Mouse (Mus musculus): ENCODE data around the gene Vps53.

Gene Vps53

DNA sequence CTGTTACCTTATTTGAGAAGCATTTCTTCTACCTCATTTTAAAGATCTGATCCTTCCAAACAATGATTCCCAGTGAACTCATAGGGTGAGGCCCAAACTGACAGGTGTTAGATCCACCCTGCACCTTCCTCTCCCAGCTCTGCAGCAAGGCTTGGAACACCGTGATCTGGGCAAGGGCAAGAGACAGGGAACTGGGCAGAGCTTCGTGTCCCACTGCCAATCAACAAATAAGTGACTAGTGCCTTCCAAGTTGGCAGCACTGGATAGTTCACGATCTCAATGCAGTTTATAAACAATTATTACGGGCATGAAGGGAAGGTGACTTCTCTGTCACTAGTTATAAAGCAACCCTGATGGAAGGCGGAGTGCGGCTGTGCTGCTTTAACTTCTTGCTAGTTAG lies 109.6 kb downstream of the Vps53 start:
- H3K36me3 ChIP-seq (ENCODE audit: control insufficient read depth, insufficient read depth, low read length, poor library complexity, severe bottlenecking) = peaks cover 1% of the 10 kb centered on the region; the same call in 1 of the 2 replicates
- no peak for DNase-seq (ENCODE audit: low read depth, low spot score)
- no peaks in the 10 kb centered on the region for H3K27me3 ChIP-seq (ENCODE audit: control insufficient read depth, insufficient read depth, low read length, poor library complexity, severe bottlenecking)

DNA sequence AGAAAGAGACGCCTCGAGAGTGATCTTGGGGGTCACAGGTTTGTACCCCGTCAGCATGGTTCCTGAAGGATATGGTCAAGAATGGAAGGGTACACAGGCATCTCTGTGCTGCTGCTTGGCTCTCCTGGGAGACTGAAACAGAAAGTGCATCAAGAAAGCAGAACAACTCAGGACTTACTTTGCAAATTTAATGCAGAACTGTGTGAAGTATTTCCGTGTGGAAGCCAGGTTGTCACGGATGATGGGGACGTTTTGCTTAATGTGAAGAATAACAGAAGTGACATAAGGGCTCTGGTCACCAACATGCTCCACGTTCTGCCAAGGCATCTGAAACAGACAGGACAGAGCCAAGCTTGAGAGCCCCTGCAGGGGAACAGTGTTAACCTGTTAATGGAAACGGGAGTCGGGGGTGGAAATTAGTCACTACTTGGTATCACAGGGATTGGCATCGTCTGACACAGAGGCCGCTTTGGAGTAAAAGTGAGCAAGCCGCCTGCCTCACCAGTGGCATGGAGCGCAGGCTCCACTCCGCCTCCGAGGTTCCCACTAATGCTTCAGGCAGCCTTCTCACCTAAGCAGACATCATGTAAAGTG lies 112.8 kb downstream of the Vps53 start:
- Histone ChIP-seq H3K36me3 (ENCODE audit: control insufficient read depth, insufficient read depth, low read length, poor library complexity, severe bottlenecking) (peaks cover 3% of the 10 kb centered on the region; the same call in 1 of the 2 replicates), H3K27me3 (ENCODE audit: control insufficient read depth, insufficient read depth, low read length, poor library complexity, severe bottlenecking) (no peaks in the 10 kb centered on the region)
- DNase-seq (ENCODE audit: low read depth, low spot score) = peak; percentile 73

GRCm38 (mm10) chr11:76065521-76066095 lies 113.8 kb downstream of the Vps53 start:
- Histone ChIP-seq H3K36me3 (ENCODE audit: control insufficient read depth, insufficient read depth, low read length, poor library complexity, severe bottlenecking) (peaks cover 2% of the 10 kb centered on the region; the same call in 1 of the 2 replicates), H3K27me3 (ENCODE audit: control insufficient read depth, insufficient read depth, low read length, poor library complexity, severe bottlenecking) (no peaks in the 10 kb centered on the region)
- DNase-seq (ENCODE audit: low read depth, low spot score) = no peak

DNA sequence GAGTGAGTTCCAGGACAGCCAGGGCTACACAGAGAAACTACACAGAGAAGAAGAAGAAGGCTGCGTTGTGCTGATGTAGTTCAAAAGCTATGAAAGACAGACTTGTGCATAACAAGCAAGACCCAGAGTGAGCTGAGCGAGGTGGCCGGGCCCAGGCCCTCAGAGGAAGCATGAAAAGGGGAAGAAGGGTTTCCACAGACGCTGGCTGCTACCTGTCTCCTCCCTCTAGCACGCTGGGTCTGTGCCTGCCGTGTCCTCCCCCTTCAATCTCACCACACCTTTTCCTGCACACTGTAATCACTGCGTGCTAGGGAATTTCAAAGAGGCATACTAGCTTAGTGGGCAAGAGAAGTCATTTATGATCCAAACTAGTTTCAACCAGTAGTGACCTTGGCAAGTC lies 115.0 kb downstream of the Vps53 start:
- DNase-seq (ENCODE audit: low read depth, low spot score) = peak; percentile 53
- Histone ChIP-seq H3K36me3 (ENCODE audit: control insufficient read depth, insufficient read depth, low read length, poor library complexity, severe bottlenecking) (peaks cover 3% of the 10 kb centered on the region; the same call in 1 of the 2 replicates), H3K27me3 (ENCODE audit: control insufficient read depth, insufficient read depth, low read length, poor library complexity, severe bottlenecking) (no peaks in the 10 kb centered on the region)

DNA sequence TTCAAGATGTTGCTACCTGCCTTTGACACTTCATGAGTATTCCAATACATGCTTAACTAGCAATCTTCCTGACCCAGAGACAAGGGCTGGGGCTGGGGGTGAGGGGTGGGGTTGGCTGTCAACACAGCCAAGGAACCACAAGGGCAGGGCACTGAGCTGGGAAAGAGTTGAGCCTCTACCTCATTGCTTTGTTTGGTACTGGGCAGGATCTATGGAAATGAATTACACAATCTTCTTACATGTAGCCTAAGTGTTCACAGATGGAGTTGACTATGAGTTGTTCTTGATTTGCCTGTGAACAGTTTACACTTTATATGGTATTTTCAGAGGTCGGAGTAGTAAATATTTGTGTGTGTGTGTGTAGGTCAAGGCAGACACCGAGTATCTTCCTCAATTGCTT lies 118.5 kb downstream of the Vps53 start:
- no peaks in the 10 kb centered on the region for H3K27me3 ChIP-seq (ENCODE audit: control insufficient read depth, insufficient read depth, low read length, poor library complexity, severe bottlenecking)
- peaks cover 3% of the 10 kb centered on the region; the same call in 1 of the 2 replicates for H3K36me3 ChIP-seq (ENCODE audit: control insufficient read depth, insufficient read depth, low read length, poor library complexity, severe bottlenecking)
- DNase-seq (ENCODE audit: low read depth, low spot score) = no peak

GRCm38 (mm10) chr11:76059971-76060370 lies 119.5 kb downstream of the Vps53 start:
- no peak for DNase-seq (ENCODE audit: low read depth, low spot score)
- no peaks in the 10 kb centered on the region for H3K27me3 ChIP-seq (ENCODE audit: control insufficient read depth, insufficient read depth, low read length, poor library complexity, severe bottlenecking)
- peaks cover 3% of the 10 kb centered on the region; the same call in 1 of the 2 replicates for H3K36me3 ChIP-seq (ENCODE audit: control insufficient read depth, insufficient read depth, low read length, poor library complexity, severe bottlenecking)

DNA sequence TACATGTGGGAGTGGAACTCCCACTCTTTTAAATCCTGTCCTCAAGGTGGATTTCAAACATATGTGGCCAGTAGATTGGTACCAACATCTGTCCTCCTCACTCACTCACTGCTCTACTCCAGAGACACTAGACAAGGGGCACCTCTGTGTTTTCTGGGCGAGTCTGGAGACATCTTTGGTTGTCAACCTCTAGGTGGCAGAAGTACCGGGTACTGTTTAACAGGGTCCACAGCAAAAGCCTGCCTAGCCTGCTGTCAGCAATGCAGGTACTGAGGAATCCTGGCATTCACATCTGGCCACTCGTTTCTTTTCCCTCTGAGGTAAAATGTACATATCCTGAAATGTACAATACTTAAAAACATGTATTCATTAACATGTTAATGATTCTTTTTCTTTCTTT lies 123.0 kb downstream of the Vps53 start:
- H3K36me3 ChIP-seq (ENCODE audit: control insufficient read depth, insufficient read depth, low read length, poor library complexity, severe bottlenecking) = peaks cover 2% of the 10 kb centered on the region; the same call in 1 of the 2 replicates
- no peaks in the 10 kb centered on the region for H3K27me3 ChIP-seq (ENCODE audit: control insufficient read depth, insufficient read depth, low read length, poor library complexity, severe bottlenecking)
- DNase-seq (ENCODE audit: low read depth, low spot score) = peak; percentile 39

DNA sequence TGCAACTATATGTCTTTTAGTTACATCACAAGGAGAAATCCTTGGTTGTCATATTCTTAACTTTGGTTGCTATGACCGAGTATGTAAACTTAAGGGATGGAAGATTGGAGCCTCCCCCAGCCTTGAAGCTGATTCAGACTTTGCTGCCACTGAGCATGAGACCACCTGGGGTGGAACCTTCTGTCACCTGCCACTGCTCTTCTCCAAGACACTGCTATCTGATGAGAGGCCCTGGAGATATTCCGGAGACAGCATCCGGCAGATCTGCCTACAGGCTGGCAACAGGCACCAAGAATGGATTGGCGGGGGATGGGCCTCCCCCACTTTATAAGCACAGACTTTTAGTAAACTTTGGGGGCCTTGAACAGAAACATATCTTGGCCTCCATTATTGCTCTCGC lies 127.0 kb downstream of the Vps53 start:
- Histone ChIP-seq H3K27me3 (ENCODE audit: control insufficient read depth, insufficient read depth, low read length, poor library complexity, severe bottlenecking) (no peaks in the 10 kb centered on the region), H3K36me3 (ENCODE audit: control insufficient read depth, insufficient read depth, low read length, poor library complexity, severe bottlenecking) (no peaks in the 10 kb centered on the region)
- no peak for DNase-seq (ENCODE audit: low read depth, low spot score)

DNA sequence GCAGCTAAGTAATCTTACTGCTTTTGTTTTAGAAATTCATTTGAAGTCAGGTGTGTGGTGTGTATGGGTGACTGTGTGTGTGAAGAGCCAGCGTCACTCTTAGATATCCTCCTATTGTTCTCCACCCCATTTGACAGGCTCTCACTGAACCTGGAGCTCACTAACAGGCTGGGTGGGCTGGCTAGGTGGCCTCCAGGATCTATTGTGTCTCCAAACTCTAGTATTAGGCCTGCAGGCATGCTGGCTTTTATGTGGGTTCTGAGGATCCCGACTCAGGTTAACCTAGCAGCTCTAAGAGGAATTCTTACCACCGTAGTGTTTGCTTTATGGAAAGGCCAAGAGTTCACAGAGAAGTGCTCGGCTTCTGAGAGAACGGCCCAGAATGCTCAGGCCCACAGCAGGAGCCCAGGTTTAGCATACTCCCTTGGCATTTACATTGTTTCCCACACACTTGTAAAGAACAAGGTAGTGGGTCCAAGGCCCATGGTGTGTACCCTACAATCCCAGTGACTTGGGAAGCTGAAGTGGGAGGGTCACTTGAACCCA lies 128.4 kb downstream of the Vps53 start:
- no peak for DNase-seq (ENCODE audit: low read depth, low spot score)
- H3K36me3 ChIP-seq (ENCODE audit: control insufficient read depth, insufficient read depth, low read length, poor library complexity, severe bottlenecking) = no peaks in the 10 kb centered on the region
- no peaks in the 10 kb centered on the region for H3K27me3 ChIP-seq (ENCODE audit: control insufficient read depth, insufficient read depth, low read length, poor library complexity, severe bottlenecking)

- no peak for DNase-seq (ENCODE audit: low read depth, low spot score)
- Histone ChIP-seq H3K27me3 (ENCODE audit: control insufficient read depth, insufficient read depth, low read length, poor library complexity, severe bottlenecking) (no peaks in the 10 kb centered on the region), H3K36me3 (ENCODE audit: control insufficient read depth, insufficient read depth, low read length, poor library complexity, severe bottlenecking) (no peaks in the 10 kb centered on the region)
Measured at GRCm38 (mm10) chr11:76050509-76050908, 128.9 kb downstream of the Vps53 start.

DNA sequence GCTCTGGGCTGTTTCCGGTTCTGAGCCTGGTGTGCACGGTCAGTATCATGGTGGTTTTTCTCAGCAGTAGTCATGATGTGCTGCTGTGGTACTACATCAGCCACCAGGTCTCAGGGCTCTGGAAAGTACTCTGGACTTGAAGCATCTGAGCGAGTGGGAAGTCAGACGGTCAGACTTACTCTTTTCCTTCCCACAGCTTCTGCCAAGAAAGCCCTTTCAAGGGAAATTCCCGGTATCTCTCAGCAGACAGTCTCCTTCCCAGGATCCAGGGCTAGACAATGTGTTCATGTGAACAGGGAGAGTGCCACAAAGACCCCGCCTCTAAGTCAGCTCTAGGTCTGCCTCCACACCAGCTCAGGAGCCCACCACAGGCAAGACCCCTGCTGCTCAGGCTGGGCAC lies 134.1 kb downstream of the Vps53 start:
- no peak for DNase-seq (ENCODE audit: low read depth, low spot score)
- Histone ChIP-seq H3K27me3 (ENCODE audit: control insufficient read depth, insufficient read depth, low read length, poor library complexity, severe bottlenecking) (no peaks in the 10 kb centered on the region), H3K36me3 (ENCODE audit: control insufficient read depth, insufficient read depth, low read length, poor library complexity, severe bottlenecking) (no peaks in the 10 kb centered on the region)

GRCm38 (mm10) chr11:76044468-76044867 lies 135.0 kb downstream of the Vps53 start:
- no peak for DNase-seq (ENCODE audit: low read depth, low spot score)
- no peaks in the 10 kb centered on the region for H3K36me3 ChIP-seq (ENCODE audit: control insufficient read depth, insufficient read depth, low read length, poor library complexity, severe bottlenecking)
- no peaks in the 10 kb centered on the region for H3K27me3 ChIP-seq (ENCODE audit: control insufficient read depth, insufficient read depth, low read length, poor library complexity, severe bottlenecking)

DNA sequence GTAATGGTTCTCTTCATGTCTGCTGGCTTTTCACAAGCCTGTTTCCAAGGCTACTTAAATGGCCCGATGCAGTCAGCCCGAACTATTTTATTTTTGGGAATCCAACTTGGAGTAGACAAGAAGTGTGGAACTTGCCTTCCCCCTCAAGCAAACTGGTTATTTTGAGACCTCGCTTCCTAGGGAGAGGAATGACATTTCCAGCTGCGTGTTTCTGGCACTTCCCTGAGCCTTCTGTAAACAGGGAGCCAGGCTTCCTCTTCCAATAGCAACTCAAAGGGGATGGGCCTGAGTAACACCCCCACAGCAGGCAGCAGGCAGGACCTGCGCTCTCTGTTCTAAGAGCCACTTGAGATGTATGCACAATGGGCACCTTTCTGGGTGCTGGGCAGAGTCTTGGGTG lies 136.6 kb downstream of the Vps53 start:
- Histone ChIP-seq H3K36me3 (ENCODE audit: control insufficient read depth, insufficient read depth, low read length, poor library complexity, severe bottlenecking) (no peaks in the 10 kb centered on the region), H3K27me3 (ENCODE audit: control insufficient read depth, insufficient read depth, low read length, poor library complexity, severe bottlenecking) (no peaks in the 10 kb centered on the region)
- DNase-seq (ENCODE audit: low read depth, low spot score) = no peak

DNA sequence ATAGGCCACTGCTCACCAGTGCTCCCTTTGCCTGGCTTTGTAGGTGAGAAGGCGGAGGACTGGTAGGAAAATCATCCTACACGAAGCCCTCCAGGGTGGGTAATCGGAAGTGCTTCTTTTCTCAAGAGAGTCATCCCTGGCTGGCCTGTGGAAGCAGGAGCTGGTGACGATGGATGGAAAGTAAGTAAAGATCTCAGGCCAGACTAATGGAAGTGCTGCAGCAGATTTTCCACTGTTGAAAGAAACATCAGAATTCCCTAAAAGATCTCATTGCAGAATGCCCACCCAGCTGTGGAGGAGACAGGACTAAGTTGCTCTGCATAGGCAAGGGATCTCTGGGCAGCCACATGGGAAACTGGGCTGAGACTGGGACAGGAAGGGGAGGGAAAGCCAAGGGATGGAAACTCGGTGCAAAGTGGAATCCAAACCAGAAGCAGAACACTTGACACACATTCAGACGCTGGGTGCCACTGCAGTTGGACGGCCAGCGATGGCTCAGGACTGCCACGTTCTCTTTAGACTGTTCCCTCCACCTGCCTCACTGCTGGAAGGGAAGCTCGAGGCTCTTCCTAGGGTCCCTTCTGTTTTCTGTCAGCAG lies 137.3 kb downstream of the Vps53 start:
- no peaks in the 10 kb centered on the region for H3K36me3 ChIP-seq (ENCODE audit: control insufficient read depth, insufficient read depth, low read length, poor library complexity, severe bottlenecking)
- no peaks in the 10 kb centered on the region for H3K27me3 ChIP-seq (ENCODE audit: control insufficient read depth, insufficient read depth, low read length, poor library complexity, severe bottlenecking)

GRCm38 (mm10) chr11:76040761-76041376 lies 138.6 kb downstream of the Vps53 start:
- no peaks in the 10 kb centered on the region for H3K36me3 ChIP-seq (ENCODE audit: control insufficient read depth, insufficient read depth, low read length, poor library complexity, severe bottlenecking)
- DNase-seq (ENCODE audit: low read depth, low spot score) = no peak
- no peaks in the 10 kb centered on the region for H3K27me3 ChIP-seq (ENCODE audit: control insufficient read depth, insufficient read depth, low read length, poor library complexity, severe bottlenecking)

More for the DNA sequence above, 137.3 kb downstream of the Vps53 start:
- DNase-seq (ENCODE audit: low read depth, low spot score) = no peak

Measured in splenic B cell, adult 2 months (primary cell).